Mouse (Mus musculus) ES-E14 (cell line): Measurements from ENCODE around the gene Krtcap2.

Experiments
- CHD2 ChIP-seq: IDR thresholded peaks from 2 replicates; pipeline ENCODE4 v1.6.1; 2014; ENCODE audit warnings: mild to moderate bottlenecking, low read depth, low read length, inconsistent platforms
- HCFC1 ChIP-seq: IDR thresholded peaks from 2 replicates; pipeline ENCODE4 v1.6.1; 2012; ENCODE audit warnings: low read length, inconsistent platforms, borderline replicate concordance; ENCODE audit not compliant: insufficient read depth
- ZC3H11A ChIP-seq: IDR thresholded peaks from 2 replicates; pipeline ENCODE4 v1.6.1; 2012; ENCODE audit warnings: low read depth, mild to moderate bottlenecking, inconsistent platforms, low read length, borderline replicate concordance
- ZNF384 ChIP-seq: IDR thresholded peaks from 2 replicates; pipeline ENCODE4 v1.6.1; 2012; ENCODE audit warnings: low read depth, low read length, inconsistent platforms

DNA sequence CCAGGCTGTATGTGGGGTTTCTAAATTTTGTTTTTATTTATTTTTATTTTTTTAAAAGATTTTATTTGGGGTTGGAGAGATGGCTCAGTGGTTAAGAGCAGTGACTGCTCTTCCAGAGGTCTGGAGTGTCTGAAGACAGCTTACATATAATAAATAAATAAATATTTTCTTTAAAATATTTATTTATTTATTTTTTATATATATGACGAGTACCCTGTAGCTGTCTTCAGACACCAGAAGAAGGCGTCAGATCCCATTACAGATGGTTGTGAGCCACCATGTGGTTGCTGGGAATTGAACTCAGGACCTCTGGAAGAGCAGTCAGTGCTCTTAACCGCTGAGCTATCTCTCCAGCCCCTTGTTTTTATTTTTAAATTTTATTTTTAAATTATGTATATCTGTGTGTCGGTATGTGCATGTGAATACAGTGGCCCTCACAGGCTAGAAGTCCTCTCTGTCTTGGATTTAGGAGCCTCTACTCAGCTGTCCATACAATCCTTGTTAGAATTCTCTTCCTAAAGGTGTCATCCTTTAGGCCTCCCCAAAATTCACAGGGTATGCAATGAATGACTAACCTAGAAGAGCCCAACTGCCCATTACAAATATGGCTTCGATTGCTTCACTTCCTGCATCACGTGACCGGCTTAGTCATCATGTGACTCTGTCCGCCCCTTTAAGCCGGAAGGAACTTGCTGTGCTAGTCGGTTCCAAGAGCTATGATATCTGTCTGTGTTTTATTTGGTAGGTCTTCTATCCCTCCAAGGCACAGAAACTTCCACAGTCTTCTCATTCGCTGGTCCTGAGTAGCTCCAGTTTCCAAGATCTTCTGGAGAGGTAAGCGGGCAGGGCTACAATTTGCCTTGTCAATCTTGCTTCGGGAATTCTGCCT, 43.3 kb upstream of the Krtcap2 start, which contains the start of gene Gba:
- TF ChIP-seq ZC3H11A, result no peak
- TF ChIP-seq HCFC1, result peak; percentile 95
- TF ChIP-seq ZNF384, result no peak
- no peak for TF ChIP-seq CHD2
